Mouse (Mus musculus): ENCODE measurements at regions not wholly inside any gene's neighbourhood (a gene's known extent, or its start where the extent isn't known, plus 50 kb on each side); places are given as distances from the start of the nearest gene placed in this dataset.
"Not testable (repeated sequence)": the region's sequence is repeated elsewhere in the genome, so short reads cannot be mapped to it uniquely, and the experiment has no call there.

DNA sequence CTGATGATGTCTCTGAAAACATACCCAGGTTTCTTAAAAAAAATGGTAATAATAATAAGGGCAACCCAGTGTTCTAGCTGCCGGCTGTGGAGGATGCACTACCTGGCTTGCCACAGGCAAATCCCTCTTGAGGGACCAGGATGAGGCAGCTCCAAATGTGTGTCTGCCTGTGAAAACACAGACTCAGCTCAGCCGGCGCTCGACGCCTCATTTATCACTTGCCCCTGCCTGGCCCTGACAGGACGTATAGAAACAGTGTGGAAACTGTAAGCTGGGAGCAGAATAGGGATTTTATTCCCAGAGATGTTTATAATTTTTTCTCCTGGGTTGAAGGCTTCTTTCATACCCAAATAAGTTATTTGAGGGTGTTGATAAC is 167.2 kb upstream of the Sulf2 start:
- no peak for DNase-seq (ENCODE audit: low spot score)

DNA sequence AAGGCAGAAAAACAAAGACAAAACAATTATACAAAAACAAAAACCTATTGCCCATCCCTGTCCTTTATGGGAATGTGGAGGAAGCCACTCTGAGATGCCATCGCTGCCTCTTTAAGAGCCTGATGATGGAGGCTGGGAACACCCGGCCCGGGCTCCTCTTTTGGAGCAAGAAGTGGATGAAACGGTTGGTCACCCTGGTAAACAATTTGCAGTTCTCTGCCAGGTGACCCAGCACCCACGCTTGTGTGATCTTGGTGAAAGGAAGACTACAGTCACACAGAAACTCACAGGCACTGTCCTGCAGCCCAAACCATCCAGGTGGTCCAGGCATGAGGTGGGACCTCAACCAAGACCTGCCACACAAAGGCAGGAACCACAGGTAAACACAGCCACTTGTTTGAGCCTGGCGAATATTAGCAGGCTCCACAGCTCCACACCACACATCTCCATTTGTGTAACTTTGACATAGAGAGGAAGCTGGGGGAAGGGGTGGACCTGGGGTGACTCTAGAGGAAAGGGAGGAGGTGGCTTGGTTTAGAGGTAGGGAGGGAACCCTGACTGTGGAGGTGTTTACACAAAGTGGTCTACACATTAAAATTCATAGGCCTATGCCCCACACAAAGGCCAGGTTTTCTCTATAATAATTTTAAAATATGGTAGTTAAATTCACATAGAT is 166.7 kb upstream of the Sulf2 start:
- DNase-seq (ENCODE audit: low spot score) = no peak

DNA sequence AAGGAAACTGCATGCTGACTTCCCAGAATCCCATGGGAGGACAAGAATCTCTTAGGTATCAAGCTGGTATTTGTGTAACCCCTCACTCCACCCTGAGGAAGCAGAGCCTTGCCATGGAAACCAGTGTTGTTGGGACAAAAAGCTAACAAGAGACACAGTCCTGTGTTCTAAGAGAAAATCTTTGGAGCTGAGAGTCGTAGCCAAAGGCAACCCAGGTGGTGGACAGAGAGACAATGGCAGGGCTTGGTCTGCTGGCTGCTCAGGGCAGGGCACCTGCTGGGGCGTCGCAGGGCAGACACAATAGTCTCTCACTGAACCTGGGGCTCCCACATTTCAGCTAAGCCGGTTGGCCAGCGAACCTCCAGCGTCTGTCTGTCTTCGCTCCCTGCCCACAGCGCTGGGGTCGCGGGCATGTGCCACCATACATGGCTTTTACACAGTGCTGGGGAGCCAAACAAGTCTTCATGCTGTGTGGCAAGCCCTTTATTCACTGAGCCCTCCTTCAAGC is 161.0 kb upstream of the Sulf2 start:
- DNase-seq (ENCODE audit: low spot score) = no peak

DNA sequence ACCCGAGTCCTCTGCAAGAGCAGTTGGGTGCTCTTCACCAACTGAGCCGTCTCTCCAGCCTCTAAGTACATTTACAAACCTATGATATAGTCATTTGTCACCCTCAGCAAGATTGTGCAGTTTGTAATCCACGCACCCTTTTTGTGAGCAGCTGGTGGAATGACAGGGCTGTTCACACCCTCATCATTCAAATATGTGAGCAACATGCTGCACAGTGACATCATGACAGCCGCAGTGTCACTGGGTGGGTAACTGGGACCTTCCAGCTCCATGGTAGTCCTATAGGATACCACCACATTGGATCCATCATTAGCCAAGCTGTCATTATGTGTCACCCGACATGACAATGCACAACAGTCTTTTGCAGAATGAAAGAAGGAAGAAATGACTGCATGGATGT is 155.0 kb upstream of the Sulf2 start:
- no peak for DNase-seq (ENCODE audit: low spot score)

DNA sequence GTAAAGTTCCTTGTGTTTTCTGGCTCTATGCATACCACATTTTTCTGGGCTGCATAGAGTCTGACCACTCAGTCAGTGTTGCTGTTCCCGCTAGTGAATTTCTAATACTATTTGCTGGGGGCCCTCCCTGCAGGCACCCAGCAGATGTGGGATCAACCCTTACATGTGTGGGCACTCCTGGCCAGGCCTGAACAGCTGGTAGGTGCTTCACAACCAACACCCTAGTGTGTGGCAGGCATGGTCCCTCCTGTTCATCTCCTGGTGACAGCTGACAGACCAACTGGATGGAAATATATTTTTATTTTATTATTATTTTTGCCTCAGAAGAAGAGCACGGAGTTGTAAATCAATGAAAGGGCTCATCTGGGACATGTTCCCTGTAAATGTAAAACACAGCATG is 154.4 kb upstream of the Sulf2 start:
- DNase-seq (ENCODE audit: low spot score) = no peak

DNA sequence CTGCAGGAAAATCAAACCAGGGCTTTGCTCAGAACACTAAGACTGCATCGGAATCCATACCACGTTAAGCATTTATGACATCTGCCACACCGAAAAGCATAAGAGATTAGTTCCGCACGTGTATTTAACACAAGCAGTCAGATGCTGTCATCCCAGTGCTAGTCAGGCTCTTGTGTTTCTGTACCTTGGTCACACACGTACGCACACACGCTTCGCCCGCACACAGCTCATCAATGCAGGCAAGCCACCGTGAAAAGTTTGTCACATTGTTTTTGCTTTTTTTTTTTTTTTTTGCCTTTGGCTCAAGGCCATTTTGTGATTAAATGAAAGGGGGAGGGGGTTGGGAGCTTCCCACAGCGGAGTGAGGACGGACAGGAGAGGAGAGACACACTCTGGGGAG is 152.1 kb upstream of the Sulf2 start:
- DNase-seq (ENCODE audit: low spot score) = no peak

DNA sequence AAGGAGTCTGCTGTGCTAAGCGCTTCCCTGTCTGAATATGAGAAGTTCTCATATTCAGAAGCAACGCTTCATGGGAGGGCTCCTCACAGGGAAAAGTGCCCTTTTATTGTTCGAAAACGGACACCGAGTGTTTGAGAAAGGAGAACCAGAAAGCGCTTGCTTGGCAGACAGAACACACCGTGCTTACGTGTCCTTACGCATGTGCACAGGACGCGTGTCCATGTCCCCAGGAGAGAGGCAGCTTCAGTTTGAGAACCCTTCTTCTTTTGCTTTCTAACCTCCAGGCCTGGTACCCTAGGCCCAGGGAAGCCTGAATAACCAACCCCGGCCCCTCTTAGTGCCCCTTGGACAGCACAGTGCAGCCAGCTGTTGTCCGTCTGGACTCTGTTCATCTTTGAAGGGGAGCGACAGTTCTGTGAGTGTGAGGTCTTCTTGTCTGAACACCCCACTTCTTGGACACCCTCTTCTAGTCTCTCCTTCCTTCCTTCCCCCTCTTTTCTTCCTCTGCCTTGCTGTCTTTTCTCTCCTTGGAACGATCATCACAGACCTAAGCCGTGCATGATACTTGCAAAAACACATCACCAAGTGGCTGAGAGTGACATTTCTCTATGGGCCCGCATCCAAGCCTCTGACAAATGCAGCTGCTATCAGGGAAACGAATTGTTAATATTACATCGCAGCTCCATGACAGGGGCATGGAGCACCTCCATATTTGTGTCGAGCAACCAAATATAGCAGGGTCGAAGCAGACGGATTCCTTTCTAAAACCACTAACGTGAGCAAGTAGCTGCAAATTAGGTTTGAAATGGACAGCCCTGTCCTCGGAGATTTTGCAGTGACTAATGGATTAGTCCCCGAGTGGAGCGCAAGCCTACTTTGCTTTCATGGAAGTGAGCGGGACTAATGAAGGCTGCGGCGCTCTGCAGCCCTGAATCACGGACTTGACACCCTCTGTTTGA is 149.9 kb upstream of the Sulf2 start:
- DNase-seq (ENCODE audit: low spot score) = no peak

DNA sequence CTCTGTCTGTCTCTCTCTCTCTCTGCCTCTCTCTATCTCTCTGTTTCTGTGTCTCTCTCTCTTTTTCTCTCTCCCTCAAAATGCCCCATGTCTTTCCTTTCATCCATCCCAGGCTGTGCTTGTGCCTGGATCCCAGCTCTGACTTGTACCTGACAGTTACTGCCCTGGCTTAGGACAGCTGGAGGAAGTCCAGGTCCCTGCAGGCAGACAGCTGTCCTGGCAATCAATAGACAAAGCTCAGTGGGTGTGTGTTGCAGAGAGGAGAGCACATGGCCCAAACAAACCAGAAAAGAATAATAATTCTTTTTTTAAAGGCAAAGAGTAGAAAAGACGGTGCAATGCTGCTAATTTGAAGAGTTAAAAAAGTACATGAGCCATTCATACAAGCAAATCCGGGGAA is 148.4 kb upstream of the Sulf2 start:
- DNase-seq (ENCODE audit: low spot score) = no peak

DNA sequence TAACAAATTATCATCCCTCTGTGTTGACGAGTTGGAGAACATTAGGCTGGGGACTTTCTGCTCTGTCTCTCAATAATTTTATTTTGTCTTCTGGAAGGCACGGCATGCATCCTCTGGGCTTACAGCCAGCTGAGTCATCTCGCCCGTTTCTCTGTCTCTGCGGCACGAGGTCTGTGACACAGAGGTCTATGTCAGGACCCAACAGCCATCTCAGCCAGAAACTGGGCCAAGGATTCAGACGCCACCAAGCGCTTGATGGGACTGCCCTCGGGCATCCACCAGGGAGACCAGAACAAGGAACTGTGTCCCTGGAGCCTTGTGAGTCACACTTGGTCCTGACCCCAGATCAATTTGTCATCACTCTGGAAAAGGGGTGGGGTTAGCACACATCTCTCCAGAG is 145.7 kb upstream of the Sulf2 start:
- peak; percentile 72 for DNase-seq (ENCODE audit: low spot score)

DNA sequence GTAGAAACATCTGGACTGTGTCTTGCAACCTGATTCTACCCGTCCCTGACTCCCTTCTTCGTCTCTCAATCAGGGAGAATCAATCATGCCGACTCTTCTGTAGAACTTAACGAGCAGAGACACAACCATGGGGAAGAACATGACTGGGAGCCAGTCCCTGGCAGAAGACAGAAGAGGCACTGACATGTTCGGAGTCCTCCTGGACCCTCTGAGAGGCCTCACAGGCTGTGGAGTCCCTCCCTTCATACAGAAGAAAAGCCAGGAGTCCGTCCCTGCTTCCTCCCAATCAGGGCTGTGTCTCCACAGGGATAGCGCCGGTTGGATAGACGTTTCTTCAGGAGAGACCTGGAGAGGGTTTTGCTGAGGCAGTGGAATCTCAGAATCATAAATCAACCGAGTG is 139.2 kb upstream of the Sulf2 start:
- no peak for DNase-seq (ENCODE audit: low spot score)

DNA sequence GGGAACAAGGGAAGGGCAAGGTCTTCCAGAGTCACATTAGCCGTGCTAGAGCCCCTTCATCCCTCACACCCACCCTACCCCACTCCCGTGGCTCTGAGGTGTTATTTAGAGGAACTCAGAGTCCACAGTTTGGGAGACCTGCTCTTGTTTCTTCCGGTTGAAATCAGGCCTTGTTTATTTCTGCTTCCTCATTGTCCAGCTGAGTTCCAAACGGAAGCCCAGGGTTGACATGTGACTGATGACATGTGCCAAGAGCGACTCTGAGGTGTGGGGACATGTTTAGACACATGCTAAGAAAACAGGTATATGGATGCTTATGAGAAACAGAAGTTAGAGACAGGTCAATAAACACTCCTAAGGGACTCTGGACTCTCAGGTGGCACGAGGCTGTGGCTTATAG is 137.5 kb upstream of the Sulf2 start:
- no peak for DNase-seq (ENCODE audit: low spot score)

DNA sequence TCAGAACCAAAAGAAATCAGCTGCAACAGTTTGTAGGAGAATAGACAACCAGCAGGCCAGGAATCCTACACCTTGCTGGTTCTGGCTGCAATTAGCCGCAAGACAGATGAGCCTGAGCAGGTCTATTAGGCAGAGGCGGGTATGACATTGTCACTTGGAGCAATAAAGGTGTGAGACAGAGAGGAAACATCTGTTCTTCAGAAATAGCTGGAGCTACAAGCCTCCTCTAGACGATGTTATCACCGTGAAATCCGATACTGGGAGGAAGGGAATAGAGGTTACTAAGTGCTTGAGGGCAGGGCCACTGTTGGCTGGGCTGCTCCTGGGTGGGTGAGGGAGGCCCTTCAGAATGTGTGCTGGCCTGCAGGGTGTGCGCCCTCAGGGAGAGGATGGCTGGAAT is 135.8 kb upstream of the Sulf2 start:
- peak; percentile 18 for DNase-seq (ENCODE audit: low spot score)

DNA sequence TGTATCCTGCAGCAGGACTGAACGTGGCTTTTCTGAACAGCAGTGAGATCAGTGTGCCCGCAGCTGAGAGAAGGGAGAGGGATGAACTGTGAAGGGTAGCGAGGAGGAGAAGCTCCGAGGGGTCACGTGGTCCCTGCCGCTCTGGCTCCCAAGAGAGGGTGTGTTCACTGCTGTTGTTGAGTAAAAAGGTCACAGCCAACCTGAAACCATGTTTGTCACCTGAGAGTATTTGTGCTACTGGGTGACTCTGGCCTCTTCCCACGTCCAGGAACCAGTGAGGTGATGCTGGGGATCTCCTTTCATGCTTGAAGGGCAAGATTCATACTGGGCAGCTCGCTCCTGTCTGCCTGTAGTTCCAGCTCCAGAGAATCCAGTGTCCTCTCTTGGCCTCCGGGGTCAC is 135.4 kb upstream of the Sulf2 start:
- DNase-seq (ENCODE audit: low spot score) = no peak

DNA sequence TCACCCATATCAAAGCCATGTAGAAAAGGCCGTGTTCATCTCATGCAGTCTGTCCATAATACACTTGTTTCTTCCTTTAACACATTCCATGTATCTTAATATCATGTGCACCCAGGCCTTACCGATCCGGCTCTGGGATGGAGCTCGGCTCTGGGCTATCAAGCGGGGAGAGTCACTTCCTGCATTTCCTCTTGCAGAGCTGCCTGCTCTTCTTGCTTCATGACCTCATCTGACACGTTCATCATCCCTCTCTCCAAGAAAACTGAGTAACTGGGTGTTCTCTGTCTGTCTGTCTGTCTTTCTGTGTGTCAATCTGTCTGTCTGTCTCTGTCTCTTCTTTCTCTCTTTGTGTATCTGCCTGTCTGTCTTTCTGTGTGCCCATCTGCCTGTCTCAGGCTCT is 133.7 kb upstream of the Sulf2 start:
- no peak for DNase-seq (ENCODE audit: low spot score)

DNA sequence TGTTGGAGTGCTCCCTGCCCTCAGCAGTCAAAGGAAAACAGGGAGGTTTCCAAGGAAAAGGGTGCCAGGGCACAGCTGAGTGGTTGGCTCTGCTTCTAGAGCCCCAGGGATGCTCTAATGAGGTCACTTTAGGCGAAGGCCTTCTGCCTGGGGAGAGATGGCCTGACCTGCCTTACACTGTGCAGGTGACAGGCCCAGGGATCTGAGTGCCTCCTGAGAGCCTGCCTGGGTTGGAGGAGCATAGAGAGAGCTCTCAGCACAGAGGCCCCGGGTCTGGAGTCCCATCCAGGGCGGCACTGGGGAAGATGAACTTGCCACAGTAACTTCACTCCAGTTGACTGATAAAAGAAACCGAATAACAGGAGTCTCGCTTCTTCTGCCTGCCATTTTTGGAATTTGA is 125.7 kb upstream of the Sulf2 start:
- not testable (repeated sequence) for DNase-seq (ENCODE audit: low spot score)

DNA sequence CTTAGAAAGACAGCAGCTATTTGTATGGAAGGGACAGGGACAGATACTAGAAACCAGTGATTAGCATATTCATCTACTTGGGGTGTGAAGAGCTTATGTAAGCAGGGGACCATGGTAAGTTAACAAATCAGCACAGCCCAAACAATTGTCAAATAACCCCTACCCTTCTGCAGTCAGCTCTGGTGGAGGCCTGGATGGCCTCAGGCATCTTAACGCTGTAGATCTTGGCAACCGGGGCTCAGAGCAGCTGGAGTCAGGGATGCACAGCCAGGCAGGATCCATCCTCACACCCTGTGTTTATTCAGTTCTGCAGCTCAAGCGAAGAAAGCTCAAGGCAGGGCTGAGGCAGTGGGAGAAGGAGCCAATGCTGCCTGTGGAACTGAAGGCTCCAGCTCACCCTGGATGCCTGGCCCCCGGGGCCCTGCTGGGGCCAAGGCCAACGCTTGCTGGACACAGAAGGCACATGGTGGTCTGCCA is 125.2 kb upstream of the Sulf2 start:
- no peak for DNase-seq (ENCODE audit: low spot score)

DNA sequence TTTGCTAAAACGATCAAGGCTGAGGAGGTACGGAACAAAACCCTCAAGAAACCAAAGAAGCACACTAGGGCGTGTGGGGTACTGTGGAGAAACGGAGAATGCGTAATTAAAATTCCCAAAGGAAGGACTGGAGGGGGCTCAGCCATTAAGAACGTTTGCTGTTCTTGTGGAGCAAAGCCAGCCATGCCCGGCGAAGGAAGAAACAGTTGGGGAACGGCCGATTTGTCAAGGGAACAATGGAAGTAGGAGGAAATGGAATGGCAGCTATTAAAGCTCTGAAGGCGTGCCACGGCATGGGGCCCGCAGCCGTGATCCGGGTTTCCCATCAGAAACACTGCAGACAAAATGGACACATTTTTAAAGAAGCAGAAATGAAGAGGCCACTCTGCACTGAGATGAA is 124.2 kb upstream of the Sulf2 start:
- DNase-seq (ENCODE audit: low spot score) = no peak

DNA sequence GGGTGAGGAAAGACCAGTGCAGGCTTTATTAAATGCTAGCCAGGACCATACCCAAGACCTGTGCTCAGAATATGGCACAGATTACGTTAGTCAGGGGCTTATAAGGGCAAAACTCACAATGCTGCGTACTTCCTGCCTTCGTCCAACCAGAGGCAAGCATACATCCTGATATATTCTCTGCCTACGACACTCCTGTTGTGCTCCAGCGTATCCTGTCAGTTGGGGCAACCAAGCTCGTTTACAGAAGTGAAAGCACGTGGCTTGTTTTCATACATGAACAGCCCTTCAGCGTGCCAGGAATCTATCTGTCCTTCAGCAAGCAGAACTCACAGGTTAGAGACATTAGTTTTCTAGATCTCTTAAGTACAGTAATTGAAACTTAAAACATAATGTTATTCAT is 119.9 kb upstream of the Sulf2 start:
- no peak for DNase-seq (ENCODE audit: low spot score)

DNA sequence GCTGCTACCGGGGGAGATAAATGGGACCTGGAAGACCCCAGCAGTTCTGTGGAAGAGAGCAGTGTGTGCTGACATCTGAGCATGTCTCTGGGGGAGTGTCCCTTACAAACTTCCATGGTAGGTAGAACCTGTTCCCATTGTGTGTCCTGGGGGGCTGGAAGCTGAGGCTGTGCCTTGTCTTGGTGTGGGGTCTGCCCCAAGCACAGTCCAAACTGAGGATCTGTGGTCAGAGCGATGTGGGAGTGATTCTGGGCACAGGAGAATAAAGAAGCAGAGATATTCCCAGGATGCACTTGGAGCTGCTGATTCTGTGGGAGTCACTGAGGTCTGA is 118.5 kb upstream of the Sulf2 start:
- no peak for DNase-seq (ENCODE audit: low spot score)

DNA sequence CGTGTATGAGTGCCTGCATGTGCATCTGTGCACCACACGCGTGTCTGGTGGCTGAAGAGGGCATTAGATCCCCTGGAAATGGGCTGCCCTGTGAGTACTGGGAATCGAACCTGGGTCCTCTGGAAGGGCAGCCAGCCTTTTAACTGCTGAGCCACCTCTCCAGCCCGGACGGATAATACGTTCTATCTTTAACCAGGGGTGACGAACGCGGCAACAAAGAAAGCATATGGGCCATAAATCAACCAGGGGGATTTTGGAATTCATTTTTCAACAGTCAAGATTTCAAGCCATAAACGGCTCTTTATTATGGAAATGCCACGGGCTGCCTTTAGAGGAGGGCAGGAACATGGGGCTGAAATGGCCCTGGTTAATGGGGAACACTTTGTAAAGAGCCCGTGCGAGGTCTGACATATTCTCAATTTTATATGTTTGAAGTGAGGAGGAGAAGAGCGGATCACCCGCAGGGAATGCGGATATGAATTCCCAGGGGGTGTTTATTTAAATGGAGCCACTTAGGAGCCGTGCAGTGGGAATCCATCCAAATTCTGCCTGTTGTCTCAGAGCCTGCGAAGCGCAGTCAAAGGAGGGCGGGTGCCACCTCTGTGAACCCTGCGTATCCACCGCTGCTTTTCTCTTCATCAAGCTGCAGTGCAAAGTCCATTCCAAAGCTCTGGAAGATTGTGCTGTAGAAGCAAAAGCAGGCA is 118.0 kb upstream of the Sulf2 start:
- DNase-seq (ENCODE audit: low spot score) = peak; percentile 24

DNA sequence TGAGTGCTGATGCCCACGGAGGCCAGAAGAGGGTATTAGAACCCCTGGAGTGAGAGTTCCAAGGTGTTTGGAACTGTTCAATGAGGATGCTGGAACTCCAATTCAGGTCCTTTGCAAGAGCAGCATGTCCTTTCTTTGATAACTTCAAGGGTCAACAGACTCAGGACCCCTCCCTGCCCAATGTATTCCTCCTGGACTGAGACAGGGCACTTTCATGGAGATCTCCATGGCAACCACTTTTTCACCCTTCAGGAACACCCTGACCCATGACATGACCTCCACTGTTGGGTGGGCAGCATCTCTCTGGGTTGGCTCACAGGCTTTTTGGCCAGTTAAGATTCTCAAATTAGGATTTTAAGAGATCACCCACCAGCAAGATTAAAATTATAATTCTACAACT is 117.4 kb upstream of the Sulf2 start:
- no peak for DNase-seq (ENCODE audit: low spot score)

DNA sequence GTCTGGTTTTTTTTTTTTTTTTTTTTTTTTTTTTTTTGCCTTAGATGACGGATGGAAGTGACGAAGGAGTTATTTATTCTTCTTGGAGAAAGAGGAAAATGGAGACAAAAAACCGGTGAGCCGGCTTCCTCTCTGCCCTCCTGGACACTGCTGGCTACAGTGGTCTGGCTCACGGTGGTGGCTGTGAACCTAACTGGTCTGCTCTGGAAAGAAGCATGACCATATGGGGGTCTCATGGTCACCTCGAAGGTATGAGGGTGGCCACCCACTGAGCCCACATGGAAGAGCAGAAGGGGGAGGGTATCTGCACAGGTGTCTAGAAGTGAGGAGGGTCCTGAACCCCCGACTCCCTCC is 116.7 kb upstream of the Sulf2 start:
- DNase-seq (ENCODE audit: low spot score) = no peak

All from ovary, postnatal 36 days (tissue).